Mouse (Mus musculus) kidney, postnatal 4 days (tissue): ENCODE data around the gene Rabif.
A peak's percentile ranks its signal among the peaks of the same experiment; 100 is the strongest.
"Not testable (repeated sequence)": the region's sequence is repeated elsewhere in the genome, so short reads cannot be mapped to it uniquely, and the experiment has no call there.

ENCODE experiments used
- DNase-seq, 2 experiments: peaks; one replicate each; pipeline ENCODE4 v3.0.0; 2021; ENCODE audit warnings: mixed read lengths in 2 of 2

Gene Rabif

GRCm38 (mm10) chr1:134494428-134495215 lies at the start of gene Rabif:
Gene Rabif, plus strand, starts transcription at chr1:134494648.
- peak; percentile 99 to 100 for DNase-seq

DNA sequence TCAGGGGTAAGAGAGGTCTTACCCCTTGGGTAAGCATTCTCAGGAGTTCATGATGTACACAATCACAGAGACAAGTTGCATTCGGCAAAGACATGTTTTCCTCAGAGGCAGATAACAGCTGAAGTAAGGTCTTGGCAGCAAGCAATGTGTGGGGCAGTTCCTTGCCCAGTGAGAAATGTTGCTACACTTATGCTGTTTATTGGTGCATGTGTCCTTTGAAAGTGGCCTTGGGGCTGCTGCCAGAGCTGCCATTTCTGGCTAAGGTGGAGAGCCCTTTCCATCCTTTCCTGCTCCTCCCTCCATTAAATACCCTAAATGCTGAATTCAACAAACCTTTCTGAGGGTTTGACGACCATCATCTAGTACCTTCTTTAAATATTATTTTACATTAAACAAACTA lies 49.0 kb upstream of the Rabif start:
- no peak for DNase-seq

- DNase-seq: not testable (repeated sequence)
Observed at GRCm38 (mm10) chr1:134448537-134448936, 45.9 kb upstream of the Rabif start.

- no peak for DNase-seq
Observed at GRCm38 (mm10) chr1:134450201-134450600, 44.2 kb upstream of the Rabif start.

DNA sequence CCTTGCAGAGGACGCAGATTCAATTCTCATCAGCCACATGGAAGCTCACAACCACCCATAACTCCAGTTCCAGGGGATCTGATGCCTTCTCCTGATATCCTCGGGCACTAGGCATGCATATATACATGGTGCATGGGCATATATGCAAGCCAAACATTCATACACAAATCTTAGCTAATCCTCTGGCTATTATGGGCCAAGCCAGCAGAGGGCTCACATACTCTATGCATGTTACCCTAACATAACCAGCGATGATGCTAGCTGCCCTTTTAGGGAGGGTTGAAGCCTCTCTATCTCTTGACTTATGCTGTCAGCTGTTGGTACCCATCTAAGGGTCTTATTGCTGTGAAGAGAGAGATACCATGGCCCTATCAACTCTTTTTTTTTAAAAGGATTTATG lies 43.5 kb upstream of the Rabif start:
- peak; percentile 68 for DNase-seq

DNA sequence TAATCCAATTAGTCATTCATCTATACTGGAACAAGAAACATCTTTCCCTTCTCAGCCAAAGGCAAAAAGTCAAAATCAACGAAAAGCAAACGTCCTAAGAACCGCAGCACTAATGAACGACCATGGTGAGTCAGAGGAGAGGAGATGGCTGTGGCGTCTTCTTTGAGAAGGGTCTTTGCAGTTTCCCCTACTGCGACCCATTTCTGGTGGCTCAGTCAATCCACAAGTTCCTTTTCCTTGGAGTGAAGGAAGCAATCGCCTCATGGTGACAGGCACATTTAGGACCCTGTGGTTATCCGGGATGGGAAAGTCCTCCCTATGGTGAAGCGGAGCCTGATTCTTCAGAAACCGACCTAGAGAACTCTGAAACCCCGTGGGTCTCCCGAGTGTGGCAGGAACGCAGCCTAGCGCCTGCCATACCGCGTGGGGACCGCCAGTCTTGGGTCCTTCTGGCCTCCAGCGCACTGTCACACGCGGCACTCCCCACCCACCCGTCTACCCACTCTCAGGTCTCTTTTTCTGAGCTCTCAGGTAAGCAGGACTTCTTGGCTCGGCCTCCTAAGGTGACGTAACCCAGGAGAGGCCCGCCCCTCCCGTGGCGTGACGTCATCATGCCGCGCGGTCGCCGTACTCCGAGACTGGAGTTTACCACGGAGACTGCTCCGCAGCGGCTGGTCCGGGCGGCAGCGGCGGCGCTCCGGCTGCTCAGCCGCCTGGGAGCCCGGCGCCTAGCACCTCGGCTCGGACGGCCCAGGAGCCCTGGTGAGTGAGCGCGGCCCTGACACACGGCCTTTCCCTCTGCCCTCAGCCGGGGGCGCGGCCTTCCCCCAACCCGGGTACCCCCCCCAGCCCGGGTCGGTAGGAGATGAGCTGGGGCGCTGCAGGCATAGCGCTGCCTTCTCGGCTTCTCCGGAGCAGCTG lies 39.3 kb upstream of the Rabif start, which contains the start of gene Klhl12:
Klhl12 (plus strand) TSS at position 628 of the 921 bp plus-strand sequence.
- DNase-seq: peak; percentile 97 to 98

GRCm38 (mm10) chr1:134456060-134456459 lies 38.4 kb upstream of the Rabif start:
- DNase-seq: no peak

- DNase-seq: no peak
Observed at GRCm38 (mm10) chr1:134458139-134458727, 36.2 kb upstream of the Rabif start.

GRCm38 (mm10) chr1:134460294-134461284 lies 33.9 kb upstream of the Rabif start:
- no peak for DNase-seq

DNA sequence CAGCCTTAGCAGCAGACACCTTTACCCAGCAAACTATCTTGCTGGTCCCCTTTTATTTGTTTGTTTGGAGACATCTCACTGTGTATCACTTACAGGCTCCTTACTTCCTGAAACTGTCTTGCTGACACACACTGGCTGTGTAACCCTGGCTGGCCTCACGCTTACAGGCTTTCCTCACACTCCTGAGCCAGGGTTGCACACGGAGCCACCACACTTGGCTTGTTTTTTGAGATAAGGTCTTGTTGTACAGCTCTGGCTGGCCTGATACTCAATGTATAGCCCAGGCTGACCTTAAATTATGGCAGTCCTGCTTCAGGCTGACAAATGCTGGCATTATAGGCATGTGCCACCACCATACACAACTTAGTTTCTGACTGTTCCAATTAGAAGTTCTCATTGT lies 9.8 kb upstream of the Rabif start:
- DNase-seq: no peak

GRCm38 (mm10) chr1:134490903-134491801 lies 3.3 kb upstream of the Rabif start:
- DNase-seq: no peak

GRCm38 (mm10) chr1:134492276-134492675 lies 2.2 kb upstream of the Rabif start:
- no peak for DNase-seq

DNA sequence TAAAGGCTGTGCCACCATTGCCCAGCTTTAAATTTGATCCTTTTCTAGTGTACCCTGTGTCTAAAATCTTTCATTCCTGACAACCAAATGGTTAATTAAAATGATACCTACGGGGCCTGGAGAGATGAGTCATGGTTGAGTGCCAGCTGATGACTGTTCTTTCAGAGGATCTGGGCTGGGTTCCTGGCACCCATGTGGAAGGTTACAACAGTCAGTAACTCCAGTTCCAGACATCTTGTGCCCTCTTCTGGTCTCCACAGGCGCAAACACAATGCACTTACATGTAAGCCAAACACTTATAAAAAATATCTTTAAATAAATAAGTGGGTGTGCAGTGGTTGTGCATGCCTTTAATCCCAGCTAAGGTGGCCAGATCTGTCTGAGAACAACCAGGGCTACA lies 952 bp upstream of the Rabif start:
- DNase-seq: no peak

DNA sequence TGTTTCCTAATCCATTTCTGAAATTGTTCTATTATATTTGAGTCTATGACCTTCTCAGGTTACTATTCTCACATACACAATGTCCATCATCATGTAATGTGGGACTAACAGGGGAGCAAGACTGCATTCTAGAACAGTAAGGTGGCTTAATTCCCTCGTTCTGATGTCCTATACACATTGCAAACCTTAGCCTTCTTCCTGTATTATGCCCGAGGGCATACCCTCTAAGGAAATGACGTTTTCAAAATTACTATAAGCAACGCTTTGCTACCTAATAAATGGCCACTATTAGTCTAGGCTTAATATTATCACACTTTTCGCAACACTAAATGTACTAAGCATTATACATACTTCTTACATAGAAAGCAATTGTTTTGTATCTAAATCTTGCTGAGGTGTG lies 492 bp upstream of the Rabif start:
- DNase-seq: no peak

DNA sequence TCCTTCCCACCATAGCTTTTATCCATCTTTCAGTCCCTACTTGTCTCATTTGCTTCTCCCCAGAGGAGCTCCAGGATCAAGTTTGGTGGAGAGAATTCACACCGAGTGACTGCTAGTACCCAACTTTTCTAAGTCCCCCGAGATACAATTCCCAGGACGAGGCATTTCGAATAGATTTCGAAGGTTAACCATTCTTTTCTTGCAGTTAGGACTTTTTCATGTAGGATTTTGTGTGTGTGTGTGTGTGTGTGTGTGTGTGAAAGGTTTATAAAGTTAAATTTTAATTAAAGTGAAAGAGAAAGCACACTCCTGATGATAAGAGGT lies 730 bp downstream of the Rabif start:
- DNase-seq: no peak

DNA sequence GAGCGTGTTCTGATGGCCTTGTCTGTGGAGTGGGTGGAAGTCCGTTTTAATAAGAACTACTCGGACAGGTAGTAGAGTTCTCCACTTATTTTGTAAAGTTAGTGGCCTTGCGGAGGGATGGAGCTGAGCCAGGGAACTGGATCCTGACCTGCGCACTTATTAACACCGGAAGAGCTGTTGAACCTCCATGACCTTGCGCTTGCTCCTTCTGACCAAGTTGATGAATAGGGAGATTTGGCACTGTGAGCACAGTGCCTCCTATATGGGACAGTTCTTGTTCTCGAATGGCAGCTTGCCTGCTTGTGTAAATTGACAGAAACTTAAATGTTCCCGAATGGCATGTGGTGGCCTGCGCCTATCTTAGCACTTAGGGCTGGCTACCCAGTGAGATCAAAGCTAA lies 1.5 kb downstream of the Rabif start:
- no peak for DNase-seq

- no peak for DNase-seq
Observed at GRCm38 (mm10) chr1:134500916-134501315, 6.5 kb downstream of the Rabif start.

DNA sequence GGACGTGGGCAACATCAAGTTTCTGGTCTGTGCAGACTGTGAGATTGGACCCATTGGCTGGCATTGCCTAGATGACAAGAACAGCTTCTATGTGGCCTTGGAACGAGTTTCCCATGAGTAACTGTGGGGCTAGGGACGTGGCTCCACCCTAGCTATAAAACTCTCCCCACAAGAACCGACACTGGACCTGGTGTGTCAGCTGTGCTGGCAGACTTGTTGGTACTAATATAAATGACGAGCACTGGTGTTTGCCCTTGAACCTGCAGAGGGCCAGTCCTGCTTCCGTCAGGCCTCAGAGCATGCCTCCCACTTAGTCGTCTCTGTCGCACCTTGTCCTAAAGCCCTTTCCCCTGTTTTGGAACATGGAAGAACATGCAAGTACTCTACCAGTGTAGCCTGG lies 11.8 kb downstream of the Rabif start:
- no peak for DNase-seq

GRCm38 (mm10) chr1:134510018-134510417 lies 15.6 kb downstream of the Rabif start:
- no peak for DNase-seq

DNA sequence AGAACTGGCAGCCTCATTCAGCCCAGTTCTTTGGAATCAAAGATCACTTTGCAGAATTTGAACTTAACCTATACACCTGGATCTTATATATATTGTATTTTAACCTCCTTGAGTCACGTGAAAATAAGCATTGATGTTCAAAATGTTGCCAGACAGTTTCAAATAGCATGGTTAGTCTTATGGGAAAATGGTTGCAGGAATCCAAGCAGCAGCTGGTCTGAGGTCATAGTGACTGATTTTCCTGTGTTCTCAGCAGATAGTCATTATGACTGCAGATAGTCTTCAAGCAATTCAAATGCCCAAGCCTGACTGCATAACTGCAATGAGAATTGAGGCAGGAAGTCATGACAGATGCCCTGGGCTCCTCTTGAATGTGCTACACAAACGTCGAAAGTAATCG lies 17.7 kb downstream of the Rabif start:
- DNase-seq: no peak

DNA sequence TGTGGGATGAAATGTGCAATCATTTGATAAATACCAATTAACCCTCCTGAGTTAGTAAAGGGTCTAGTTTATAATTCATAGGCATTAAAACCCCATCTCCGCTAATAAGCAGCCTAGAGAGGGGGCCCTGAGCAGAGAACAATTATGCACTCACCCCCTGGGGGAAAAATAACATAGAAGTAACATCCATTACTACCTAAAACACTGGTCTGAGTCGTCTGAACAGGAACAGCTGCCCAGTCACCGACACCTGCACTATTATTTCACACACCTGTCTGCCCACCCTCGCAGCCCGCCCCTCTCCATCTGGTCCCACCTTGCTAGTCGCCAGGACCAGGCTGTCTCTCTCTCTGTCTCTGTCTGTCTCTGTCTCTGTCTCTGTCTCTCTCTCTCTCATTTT lies 18.1 kb downstream of the Rabif start:
- DNase-seq: no peak
